Mouse (Mus musculus) left cerebral cortex, postnatal 25 days (tissue): ENCODE measurements around the gene Nme3. TPM values are rescaled to one million over a fixed set of nuclear protein-coding genes. Genes with fewer than 3 reads are reported as not detected.

Experiments used
- DNase-seq, 2 experiments: peaks; one replicate each; pipeline ENCODE4 v3.0.0; 2022; ENCODE audit warnings: low spot score in 2 of 2, mixed read lengths in 1 of 2
- intact Hi-C: fragments of 180-260 bp; cut with DNase I; formaldehyde crosslinking; loops from one replicate; pipeline ENCODE4 v1.15.1; 2025
- total RNA-seq, 2 experiments: library from RNA; stranded (reverse); gene quantifications; 2 replicates each; pipeline ENCODE4 v1.2.3; 2021

The Nme3 gene
- total RNA-seq, 2 experiments from 2014 or later = 47.4 to 47.5 TPM

GRCm38 (mm10) chr17:24895571-24896240, 594 bp upstream of the Nme3 start:
- no peak for DNase-seq
- intact Hi-C loops = no loop called here

- DNase-seq = no peak
- intact Hi-C loops = no loop called here
Observed at GRCm38 (mm10) chr17:24896993-24897269, 631 bp downstream of the Nme3 start.

- DNase-seq = no peak
Observed at GRCm38 (mm10) chr17:24897600-24897999, 1.3 kb downstream of the Nme3 start.

GRCm38 (mm10) chr17:24898041-24898854, 1.9 kb downstream of the Nme3 start:
- DNase-seq = no peak
- intact Hi-C loops = no loop called here

More at GRCm38 (mm10) chr17:24897600-24897999, 1.3 kb downstream of the Nme3 start:
- intact Hi-C loops = no loop called here

- intact Hi-C loops = no loop called here
- DNase-seq = no peak
Observed at GRCm38 (mm10) chr17:24899153-24899552, 2.9 kb downstream of the Nme3 start.

GRCm38 (mm10) chr17:24900014-24900413, 3.7 kb downstream of the Nme3 start:
- intact Hi-C loops = no loop called here
- no peak for DNase-seq

- DNase-seq = no peak
- intact Hi-C loops = no loop called here
Observed at GRCm38 (mm10) chr17:24902124-24902523, 5.8 kb downstream of the Nme3 start.

- DNase-seq = no peak
- intact Hi-C loops = no loop called here
Observed at GRCm38 (mm10) chr17:24902671-24903474, 6.6 kb downstream of the Nme3 start.

- intact Hi-C loops = no loop called here
- DNase-seq = no peak
Observed at GRCm38 (mm10) chr17:24903767-24904166, 7.5 kb downstream of the Nme3 start.

GRCm38 (mm10) chr17:24907591-24907990, 11.3 kb downstream of the Nme3 start:
- DNase-seq = no peak
- intact Hi-C loops = no loop called here

- DNase-seq = no peak
- intact Hi-C loops = no loop called here
Observed at GRCm38 (mm10) chr17:24913984-24914383, 17.7 kb downstream of the Nme3 start.

GRCm38 (mm10) chr17:24923246-24923645, 26.9 kb downstream of the Nme3 start:
- intact Hi-C loops = no loop called here
- no peak for DNase-seq

GRCm38 (mm10) chr17:24929506-24929905, 33.2 kb downstream of the Nme3 start:
- intact Hi-C loops = no loop called here
- DNase-seq = no peak

GRCm38 (mm10) chr17:24932431-24932830, 36.1 kb downstream of the Nme3 start:
- DNase-seq = no peak
- intact Hi-C loops = no loop called here

GRCm38 (mm10) chr17:24933163-24933562, 36.9 kb downstream of the Nme3 start:
- intact Hi-C loops = no loop called here

GRCm38 (mm10) chr17:24934926-24935325, 38.6 kb downstream of the Nme3 start:
- no peak for DNase-seq
- intact Hi-C loops = no loop called here

More at GRCm38 (mm10) chr17:24933163-24933562, 36.9 kb downstream of the Nme3 start:
- no peak for DNase-seq

GRCm38 (mm10) chr17:24935666-24936065, 39.4 kb downstream of the Nme3 start:
- DNase-seq = no peak
- intact Hi-C loops = loop anchor here (2.0 kb wide), 1 partner anchor 81 kb away; the partner anchor contains the start of gene Ift140

- intact Hi-C loops = loop anchor here (2.0 kb wide), 1 partner anchor 80 kb away; the partner anchor contains the start of gene Ift140
- peak; percentile 96 to 98 for DNase-seq
Observed at GRCm38 (mm10) chr17:24936259-24937237, 40.2 kb downstream of the Nme3 start, which contains the start of gene Mapk8ip3. TSS of gene Mapk8ip3 (minus strand) at chr17:24936977.

GRCm38 (mm10) chr17:24937266-24937665, 41.0 kb downstream of the Nme3 start:
- intact Hi-C loops = loop anchor here (2.0 kb wide), 1 partner anchor 80 kb away; the partner anchor contains the start of gene Ift140
- no peak for DNase-seq
